Mouse (Mus musculus): ENCODE data around the gene Gm10058. TPM values are rescaled to one million over a fixed set of nuclear protein-coding genes. Genes with fewer than 3 reads are reported as not detected.
"Not testable (repeated sequence)": the region's sequence is repeated elsewhere in the genome, so short reads cannot be mapped to it uniquely, and the experiment has no call there.

Gene Gm10058
- polyA plus RNA-seq (2016; fragmentation: Nextera tagmentation; extraction: Ambion mirVana) = not detected in 2 replicates

GRCm38 (mm10) chrX:27946785-27947184 is at the start of gene Gm10058:
Gene Gm10058, minus strand, starts transcription at chrX:27946885.
- H3K27ac ChIP-seq; H3K9me3 ChIP-seq (replicated peaks); ATAC-seq; H3K4me2 ChIP-seq; H3K27me3 ChIP-seq (replicated peaks); H3K9ac ChIP-seq; H3K4me3 ChIP-seq; H3K36me3 ChIP-seq; H3K4me1 ChIP-seq: not testable (repeated sequence)
- no CpG with 5 or more reads among the region's 5 CpGs for WGBS (ENCODE audit: insufficient replicate concordance)

Measured in liver, embryonic 12.5 days (tissue).